Mouse (Mus musculus) thymus, postnatal 25 days (tissue): ENCODE results near the gene Ptprj.
A peak's percentile ranks its signal among the peaks of the same experiment; 100 is the strongest.
"Not testable (repeated sequence)": the region's sequence is repeated elsewhere in the genome, so short reads cannot be mapped to it uniquely, and the experiment has no call there.

ENCODE experiments used
- DNase-seq: peaks from one replicate; pipeline ENCODE4 v3.0.0; 2022

Ptprj gene

GRCm38 (mm10) chr2:90474593-90475405 is 105.6 kb downstream of the Ptprj start:
- peak; percentile 88 for DNase-seq

GRCm38 (mm10) chr2:90472701-90473100 is 107.7 kb downstream of the Ptprj start:
- no peak for DNase-seq

- DNase-seq = no peak
Observed at GRCm38 (mm10) chr2:90470122-90470521, 110.3 kb downstream of the Ptprj start.

DNA sequence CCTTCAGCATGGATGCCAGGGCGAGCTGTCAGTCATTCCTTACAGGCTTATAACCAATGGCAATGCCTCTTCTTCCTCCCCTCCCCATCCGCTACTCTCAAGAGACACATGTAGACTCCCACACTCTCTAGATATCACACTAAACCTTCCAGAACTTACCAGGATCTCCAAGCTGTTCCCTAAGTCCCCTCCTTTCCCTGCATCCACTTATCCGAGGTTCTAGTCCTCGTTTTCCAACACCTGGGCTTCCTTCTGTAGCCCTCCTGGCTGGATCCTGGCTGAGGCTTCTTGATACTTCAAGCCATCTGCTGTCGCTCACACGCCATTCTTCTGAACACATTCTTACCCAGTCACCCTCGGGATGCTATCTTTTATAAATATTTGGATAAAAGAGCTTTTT is 114.0 kb downstream of the Ptprj start:
- no peak for DNase-seq

DNA sequence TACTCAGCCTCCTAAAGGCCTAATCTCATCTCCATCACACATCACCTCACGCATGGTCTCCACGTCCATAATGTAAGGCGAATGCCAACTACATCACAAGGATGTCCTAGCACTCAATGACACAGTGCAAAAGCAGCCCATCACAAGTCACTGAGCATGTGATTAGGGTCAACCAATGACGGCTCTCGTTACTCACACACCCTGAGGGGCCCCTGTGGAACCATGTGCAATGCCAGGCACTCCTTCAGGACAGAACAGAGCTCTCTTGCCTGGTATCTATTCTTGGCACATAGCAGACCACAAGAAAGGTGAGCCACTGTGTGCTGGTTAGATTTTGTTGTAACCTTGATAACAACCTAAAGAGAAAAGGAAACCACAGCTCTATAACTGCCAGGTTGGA is 116.7 kb downstream of the Ptprj start:
- no peak for DNase-seq

- no peak for DNase-seq
Observed at GRCm38 (mm10) chr2:90462252-90462651, 118.2 kb downstream of the Ptprj start.

- DNase-seq = peak; percentile 55
Observed at GRCm38 (mm10) chr2:90457946-90458345, 122.5 kb downstream of the Ptprj start.

GRCm38 (mm10) chr2:90452380-90452779 is 128.1 kb downstream of the Ptprj start:
- no peak for DNase-seq

DNA sequence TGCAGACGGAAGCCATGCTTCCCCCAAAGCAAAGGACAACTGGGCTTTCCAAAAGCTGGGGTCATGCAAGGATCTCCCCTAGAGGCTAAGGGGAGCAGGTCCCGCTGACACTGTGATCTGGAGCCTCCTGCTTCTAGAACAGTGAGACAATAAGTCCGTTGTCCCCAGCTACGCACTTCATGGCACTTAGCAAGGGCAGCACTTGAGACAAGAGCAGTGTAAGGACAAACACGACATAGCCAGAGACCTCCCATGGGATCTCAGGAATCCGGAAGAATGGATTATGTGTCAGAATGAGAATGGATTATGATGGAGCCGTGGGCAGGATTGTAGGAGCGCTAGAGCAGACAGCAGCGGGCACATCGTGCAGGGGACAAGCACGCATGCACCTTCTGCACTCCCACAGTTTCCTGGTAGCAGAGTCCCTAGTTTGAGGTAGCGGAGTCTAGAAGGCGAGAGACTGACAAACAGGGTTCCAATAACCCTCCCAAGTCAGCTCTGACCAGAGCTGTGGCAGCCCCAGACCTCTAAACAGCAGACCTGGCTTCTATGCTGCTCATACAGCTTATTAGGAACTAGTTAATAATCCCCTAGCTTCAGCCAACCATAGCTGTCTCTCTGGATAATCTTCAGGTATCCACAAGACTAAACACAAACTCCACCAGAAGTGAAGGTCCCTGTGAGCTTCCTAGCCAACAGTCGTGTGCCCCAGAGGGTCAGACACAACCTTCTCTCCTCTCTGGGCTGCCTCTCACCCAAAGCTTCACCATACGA is 131.3 kb downstream of the Ptprj start:
- no peak for DNase-seq

- DNase-seq = no peak
Observed at GRCm38 (mm10) chr2:90443811-90444210, 136.6 kb downstream of the Ptprj start.

- not testable (repeated sequence) for DNase-seq
Observed at GRCm38 (mm10) chr2:90441811-90442210, 138.6 kb downstream of the Ptprj start.

DNA sequence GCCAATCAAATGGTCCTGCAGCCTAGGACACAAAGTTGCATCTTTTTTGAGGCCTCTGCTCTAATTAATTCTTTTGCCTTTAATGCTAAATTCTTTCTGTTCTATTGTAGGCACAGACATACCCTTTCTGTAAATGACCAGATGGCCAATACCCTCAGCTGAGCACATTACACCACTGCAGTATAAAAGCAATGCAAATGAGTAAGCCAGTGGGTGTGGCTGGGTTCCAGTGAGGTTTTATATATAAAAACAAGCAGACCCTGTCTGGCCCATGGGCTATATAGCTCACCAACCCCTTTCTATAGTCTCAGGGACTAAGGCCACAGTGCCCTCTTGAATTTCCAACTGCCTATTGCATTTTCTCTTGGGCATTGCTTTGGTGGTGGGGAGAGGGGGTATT is 140.3 kb downstream of the Ptprj start:
- DNase-seq = not testable (repeated sequence)

GRCm38 (mm10) chr2:90437453-90437852 is 143.0 kb downstream of the Ptprj start:
- DNase-seq = not testable (repeated sequence)

DNA sequence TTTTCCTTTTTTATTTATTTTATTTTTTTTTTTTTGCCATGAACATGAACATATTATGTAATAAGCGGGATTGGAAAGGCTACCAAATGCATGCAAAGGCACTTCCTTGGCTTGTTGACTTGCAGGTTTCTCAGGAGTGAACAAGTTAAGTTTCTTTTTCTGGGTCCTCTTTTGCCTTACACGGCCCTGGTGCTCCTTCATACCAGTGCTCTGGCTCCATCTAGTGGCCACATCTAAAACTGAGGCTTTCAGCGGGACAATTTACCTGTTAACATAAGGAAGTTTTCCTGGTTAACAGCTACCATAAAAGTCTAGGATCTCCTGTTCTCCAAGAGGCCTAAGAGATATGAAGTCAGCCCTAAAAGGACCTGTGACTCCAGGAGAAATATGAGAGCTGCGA is 150.7 kb downstream of the Ptprj start:
- DNase-seq = not testable (repeated sequence)

DNA sequence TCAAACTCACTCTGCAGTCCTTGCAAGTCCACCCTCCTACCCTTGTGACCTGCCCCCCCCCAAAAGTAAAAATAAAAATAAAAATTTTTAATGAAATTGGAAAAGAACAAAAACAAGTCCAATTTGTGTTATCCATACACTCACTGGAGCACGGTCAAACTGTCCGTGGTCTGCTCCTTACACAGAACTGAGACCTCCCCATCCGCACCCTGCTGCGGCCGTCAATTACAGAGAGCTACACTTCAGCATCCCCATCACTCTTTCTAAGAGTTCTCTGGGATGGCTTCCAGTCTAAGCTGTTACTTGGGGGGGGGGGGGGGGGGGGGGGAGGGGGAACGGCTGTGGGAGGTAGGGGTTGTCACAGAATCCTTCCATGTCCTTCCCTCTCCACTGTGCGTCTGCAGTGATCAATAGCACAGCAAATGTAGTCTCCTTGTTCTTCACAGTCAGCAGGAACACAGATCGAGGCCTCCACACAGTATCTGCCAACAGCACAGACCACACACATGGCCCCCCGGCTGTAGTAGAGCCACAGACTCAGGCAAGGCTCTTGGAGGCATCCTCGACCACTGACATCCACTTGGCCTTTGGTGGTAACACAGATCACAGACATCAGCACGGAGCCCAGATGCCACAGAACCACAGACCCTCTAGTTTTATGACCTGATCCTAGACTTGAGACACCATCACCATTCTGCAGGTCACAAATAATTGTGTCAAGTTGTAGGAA is 151.3 kb downstream of the Ptprj start:
- DNase-seq = not testable (repeated sequence)

DNA sequence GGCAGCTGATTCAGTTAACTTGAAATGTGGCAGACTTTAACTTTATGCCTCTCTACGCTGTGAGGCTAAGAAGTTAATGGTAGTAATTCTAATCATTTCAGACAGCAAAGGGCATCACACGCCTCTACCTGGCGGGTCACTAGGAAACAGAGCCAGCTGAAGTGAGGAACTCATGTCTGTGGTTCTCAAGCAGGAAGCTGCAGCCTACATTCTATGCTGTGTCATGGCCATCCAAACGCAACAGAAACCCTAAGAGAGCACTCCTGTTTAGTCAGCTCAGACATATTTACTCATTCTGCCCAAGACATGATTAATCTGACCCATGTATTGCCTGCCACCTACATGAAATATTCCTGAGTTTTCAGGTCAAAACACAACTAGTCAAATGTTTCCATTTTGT is 155.5 kb downstream of the Ptprj start:
- DNase-seq = not testable (repeated sequence)

- not testable (repeated sequence) for DNase-seq
Observed at GRCm38 (mm10) chr2:90422282-90422681, 158.2 kb downstream of the Ptprj start.

GRCm38 (mm10) chr2:90414110-90414821 is 166.2 kb downstream of the Ptprj start:
- DNase-seq = not testable (repeated sequence)

DNA sequence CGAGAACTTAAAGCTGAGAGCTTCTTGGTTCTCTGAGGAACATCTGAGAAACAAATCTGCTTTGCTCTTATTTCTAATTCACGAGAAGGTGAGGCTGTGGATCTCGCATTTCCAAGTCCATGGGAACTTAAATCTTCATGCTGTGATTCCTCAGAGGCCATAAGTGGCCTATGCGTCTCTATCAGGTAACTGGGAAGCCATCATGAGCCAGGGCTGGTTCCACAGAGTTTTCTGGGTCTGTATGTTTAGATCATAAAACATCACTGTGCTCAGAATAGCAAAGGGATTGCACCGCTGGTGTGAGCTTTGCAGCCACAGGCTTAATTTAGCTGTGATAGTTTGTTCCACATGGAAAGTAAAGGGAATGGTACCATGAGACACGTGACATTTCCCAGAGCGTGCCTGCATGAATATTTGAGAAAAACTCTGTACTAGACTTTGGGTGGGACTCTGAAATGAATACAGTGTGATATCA is 181.8 kb downstream of the Ptprj start, which contains the start of gene Olfr1274-ps:
Gene Olfr1274-ps, plus strand, starts transcription at position 51 of the 475 bp plus-strand sequence.
- not testable (repeated sequence) for DNase-seq
